Mouse (Mus musculus): ENCODE measurements at regions not wholly inside any gene's neighbourhood (a gene's known extent, or its start where the extent isn't known, plus 50 kb on each side); places are given as distances from the start of the nearest gene placed in this dataset.

DNA sequence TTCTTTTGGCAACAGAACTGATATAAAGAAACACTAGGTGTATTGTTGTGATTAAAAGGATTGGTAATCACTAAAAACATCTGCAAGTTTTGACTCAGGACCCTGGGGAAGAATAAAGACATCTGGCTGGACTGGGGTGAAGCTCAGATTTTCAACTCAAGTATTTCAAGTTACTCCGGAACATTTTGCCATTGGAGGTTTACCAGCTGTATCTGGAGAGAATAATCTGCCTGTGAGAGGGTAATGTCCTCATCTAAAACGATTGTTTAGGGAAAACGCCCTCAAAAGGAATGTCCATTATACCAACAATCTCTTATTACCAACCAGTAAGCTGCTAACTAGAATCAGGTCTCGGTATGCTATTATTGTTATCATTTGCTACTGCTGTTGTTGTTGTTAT, 288.2 kb upstream of the Clec14a start:
- DNase-seq (ENCODE audit: low spot score) (no peak), ATAC-seq (ENCODE audit: low FRiP score) (no peak)
- WGBS, result 81% methylated on average over 4 of the region's 4 CpGs
- no peak overlapping the region for H3K9ac ChIP-seq (ENCODE audit: low read depth, low read length)
- H3K4me3 ChIP-seq (ENCODE audit: low read depth, low read length), result no peak overlapping the region
- H3K4me2 ChIP-seq (replicated peaks; ENCODE audit: low read depth, low read length), result no peak overlapping the region
- no peaks in the 10 kb centered on the region for H3K9me3 ChIP-seq (ENCODE audit: control insufficient read depth, low read length)
- no peaks in the 10 kb centered on the region for H3K4me1 ChIP-seq (replicated peaks; ENCODE audit: control insufficient read depth, insufficient read depth, low read length)
- no peaks in the 10 kb centered on the region for H3K36me3 ChIP-seq (ENCODE audit: control insufficient read depth, insufficient read depth, low read length)
- H3K27ac ChIP-seq (ENCODE audit: low read depth, low read length), result no peak overlapping the region
- no peaks in the 10 kb centered on the region for H3K27me3 ChIP-seq (ENCODE audit: control insufficient read depth, insufficient read depth, low read length)

GRCm38 (mm10) chr12:58556741-58557140, 287.7 kb upstream of the Clec14a start:
- no peak for DNase-seq (ENCODE audit: low spot score)

DNA sequence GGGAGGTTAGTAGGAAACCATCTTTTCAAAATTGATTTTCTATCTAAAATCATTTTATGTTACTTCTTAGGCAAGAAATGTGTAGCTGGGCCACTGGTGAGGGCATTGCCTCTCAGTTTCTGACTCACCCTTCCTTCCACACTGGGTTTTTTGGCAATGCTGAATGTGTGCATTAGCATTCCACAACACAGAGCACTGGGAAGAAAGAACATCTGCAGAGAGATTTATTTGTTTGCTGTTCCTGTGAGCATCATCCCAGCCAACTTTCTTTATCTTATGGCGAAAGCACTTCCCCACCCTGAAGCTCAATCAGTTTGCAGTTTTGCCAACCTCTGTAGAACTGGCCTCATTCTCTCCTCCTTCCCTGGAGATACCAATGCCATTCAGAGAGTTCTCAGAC, 287.0 kb upstream of the Clec14a start:
- WGBS, result 84% methylated on average over 1 of the region's 1 CpGs
- ATAC-seq (ENCODE audit: low FRiP score), result no peak
- Histone ChIP-seq H3K9me3 (ENCODE audit: control insufficient read depth, low read length) (no peaks in the 10 kb centered on the region), H3K4me2 (replicated peaks; ENCODE audit: low read depth, low read length) (no peak overlapping the region), H3K9ac (ENCODE audit: low read depth, low read length) (no peak overlapping the region), H3K27me3 (ENCODE audit: control insufficient read depth, insufficient read depth, low read length) (no peaks in the 10 kb centered on the region), H3K4me3 (ENCODE audit: low read depth, low read length) (no peak overlapping the region), H3K4me1 (replicated peaks; ENCODE audit: control insufficient read depth, insufficient read depth, low read length) (no peaks in the 10 kb centered on the region), H3K36me3 (ENCODE audit: control insufficient read depth, insufficient read depth, low read length) (no peaks in the 10 kb centered on the region), H3K27ac (ENCODE audit: low read depth, low read length) (no peak overlapping the region)
- DNase-seq (ENCODE audit: low spot score), result no peak

More at GRCm38 (mm10) chr12:58556741-58557140, 287.7 kb upstream of the Clec14a start:
- Histone ChIP-seq H3K4me1 (replicated peaks; ENCODE audit: control insufficient read depth, insufficient read depth, low read length) (no peaks in the 10 kb centered on the region), H3K4me2 (replicated peaks; ENCODE audit: low read depth, low read length) (no peak overlapping the region), H3K27ac (ENCODE audit: low read depth, low read length) (no peak overlapping the region), H3K4me3 (ENCODE audit: low read depth, low read length) (no peak overlapping the region), H3K27me3 (ENCODE audit: control insufficient read depth, insufficient read depth, low read length) (no peaks in the 10 kb centered on the region), H3K36me3 (ENCODE audit: control insufficient read depth, insufficient read depth, low read length) (no peaks in the 10 kb centered on the region), H3K9ac (ENCODE audit: low read depth, low read length) (no peak overlapping the region), H3K9me3 (ENCODE audit: control insufficient read depth, low read length) (no peaks in the 10 kb centered on the region)
- ATAC-seq (ENCODE audit: low FRiP score), result no peak
- 87% methylated on average over 4 of the region's 4 CpGs for WGBS

DNA sequence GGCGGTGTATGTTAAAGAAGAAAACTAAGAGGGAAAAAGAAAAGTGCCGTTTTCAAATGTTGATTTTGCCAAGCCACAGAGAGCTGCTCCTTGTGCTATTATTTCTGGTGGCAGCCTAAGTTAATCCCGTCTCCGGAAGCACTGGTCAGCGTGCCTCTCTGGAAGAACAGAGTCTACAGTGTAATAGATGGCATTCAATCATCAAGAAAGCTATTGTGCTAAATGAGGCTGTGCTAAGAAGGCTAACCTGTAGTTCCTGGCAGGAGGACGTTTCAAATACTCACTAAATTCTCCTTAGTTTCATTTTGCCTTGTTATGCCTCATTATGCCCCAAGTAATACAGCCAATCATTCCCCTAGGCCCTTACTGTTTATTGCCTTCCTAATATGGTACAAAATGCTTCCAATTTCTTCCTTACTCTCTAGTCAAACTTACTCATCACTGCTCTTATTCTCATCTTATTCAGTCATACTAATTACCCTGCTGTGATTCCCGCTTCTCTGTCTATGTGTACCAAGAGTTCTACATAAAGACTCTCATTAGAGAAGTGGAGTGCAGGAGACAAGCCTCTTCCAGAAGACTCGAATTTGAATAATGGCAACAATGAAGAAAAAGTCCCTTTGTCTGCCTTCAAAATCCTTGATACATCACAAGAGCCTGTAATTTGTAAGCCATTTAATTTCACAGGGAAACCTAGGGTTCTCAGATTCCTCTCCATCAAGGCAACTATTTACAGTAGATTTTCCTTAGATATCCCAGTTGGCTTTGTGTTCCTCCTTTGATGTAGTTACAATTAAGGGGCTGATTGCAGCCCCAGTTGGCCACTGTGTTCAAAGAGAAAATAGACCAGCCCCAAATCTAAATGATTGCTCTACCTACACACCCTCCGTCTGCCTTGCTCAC, 282.0 kb upstream of the Clec14a start:
- no peak overlapping the region for H3K4me3 ChIP-seq (ENCODE audit: low read depth, low read length)
- H3K9ac ChIP-seq (ENCODE audit: low read depth, low read length), result no peak overlapping the region
- H3K9me3 ChIP-seq (ENCODE audit: control insufficient read depth, low read length), result no peaks in the 10 kb centered on the region
- no peak; the same call in 1 of the 2 replicates for ATAC-seq (ENCODE audit: low FRiP score)
- no peaks in the 10 kb centered on the region for H3K36me3 ChIP-seq (ENCODE audit: control insufficient read depth, insufficient read depth, low read length)
- 33% methylated on average over 9 of the region's 9 CpGs for WGBS
- H3K27me3 ChIP-seq (ENCODE audit: control insufficient read depth, insufficient read depth, low read length), result no peaks in the 10 kb centered on the region
- H3K4me1 ChIP-seq (replicated peaks; ENCODE audit: control insufficient read depth, insufficient read depth, low read length), result no peaks in the 10 kb centered on the region
- H3K4me2 ChIP-seq (replicated peaks; ENCODE audit: low read depth, low read length), result no peak overlapping the region
- DNase-seq (ENCODE audit: low spot score), result no peak
- H3K27ac ChIP-seq (ENCODE audit: low read depth, low read length), result no peak overlapping the region

DNA sequence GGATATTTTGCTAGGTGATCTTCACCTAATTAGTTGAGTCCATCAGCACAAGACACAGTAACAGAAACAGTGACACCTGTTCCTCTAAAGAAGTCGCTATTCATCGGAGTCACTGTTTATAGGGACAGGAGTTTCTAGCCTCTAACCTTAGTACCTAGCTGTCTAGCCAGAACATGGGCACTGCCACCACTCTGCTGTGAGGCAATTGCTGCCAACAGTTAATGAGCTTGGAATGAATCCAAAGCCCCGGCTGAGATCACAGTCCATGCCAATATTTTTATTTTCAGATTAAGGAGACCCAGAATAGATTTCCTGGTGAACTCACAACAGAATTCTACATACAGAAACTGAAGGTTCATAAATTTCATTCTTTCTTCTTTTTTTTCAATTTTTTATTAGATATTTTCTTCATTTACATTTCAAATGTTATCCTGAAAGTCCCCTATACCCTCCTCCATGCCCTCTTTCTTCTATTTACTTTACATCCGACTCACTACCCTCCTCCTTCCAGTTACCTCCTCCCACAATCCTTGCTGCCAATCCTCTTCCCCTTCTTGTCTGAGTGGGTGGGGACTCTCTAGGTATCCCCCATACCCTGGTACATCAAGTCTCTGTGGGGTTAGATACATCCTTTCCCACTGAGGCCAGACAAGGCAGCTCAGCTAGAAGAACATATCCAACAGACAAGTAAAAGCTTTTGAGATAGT, 276.9 kb upstream of the Clec14a start:
- Histone ChIP-seq H3K36me3 (ENCODE audit: control insufficient read depth, insufficient read depth, low read length) (no peaks in the 10 kb centered on the region), H3K4me1 (replicated peaks; ENCODE audit: control insufficient read depth, insufficient read depth, low read length) (no peaks in the 10 kb centered on the region), H3K9me3 (ENCODE audit: control insufficient read depth, low read length) (no peaks in the 10 kb centered on the region), H3K9ac (ENCODE audit: low read depth, low read length) (no peak overlapping the region), H3K27me3 (ENCODE audit: control insufficient read depth, insufficient read depth, low read length) (no peaks in the 10 kb centered on the region), H3K4me2 (replicated peaks; ENCODE audit: low read depth, low read length) (no peak overlapping the region), H3K4me3 (ENCODE audit: low read depth, low read length) (no peak overlapping the region), H3K27ac (ENCODE audit: low read depth, low read length) (no peak overlapping the region)
- DNase-seq (ENCODE audit: low spot score), result no peak
- no peak for ATAC-seq (ENCODE audit: low FRiP score)
- 87% methylated on average over 4 of the region's 4 CpGs for WGBS

DNA sequence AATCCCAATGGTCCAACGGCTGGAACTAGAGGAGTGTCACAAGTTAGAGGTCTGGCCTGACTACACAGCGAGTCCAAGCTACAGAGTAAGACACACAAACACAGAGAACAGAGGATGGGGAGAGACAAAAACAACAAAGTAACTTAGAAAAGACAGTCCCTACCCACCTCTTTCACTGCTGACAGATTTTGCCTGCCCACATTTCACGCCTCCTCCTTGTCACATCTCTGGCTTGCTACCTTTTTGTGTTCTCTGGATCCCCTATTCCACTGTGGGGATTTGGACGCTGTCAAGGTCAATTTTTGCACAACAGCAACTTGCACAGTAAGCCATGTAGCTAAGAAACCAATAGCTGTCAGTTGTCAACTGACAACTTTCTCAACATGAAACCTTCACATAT, 275.8 kb upstream of the Clec14a start:
- Histone ChIP-seq H3K9me3 (ENCODE audit: control insufficient read depth, low read length) (no peaks in the 10 kb centered on the region), H3K4me3 (ENCODE audit: low read depth, low read length) (no peak overlapping the region), H3K4me2 (replicated peaks; ENCODE audit: low read depth, low read length) (no peak overlapping the region), H3K27me3 (ENCODE audit: control insufficient read depth, insufficient read depth, low read length) (no peaks in the 10 kb centered on the region), H3K36me3 (ENCODE audit: control insufficient read depth, insufficient read depth, low read length) (no peaks in the 10 kb centered on the region), H3K9ac (ENCODE audit: low read depth, low read length) (no peak overlapping the region), H3K4me1 (replicated peaks; ENCODE audit: control insufficient read depth, insufficient read depth, low read length) (no peaks in the 10 kb centered on the region), H3K27ac (ENCODE audit: low read depth, low read length) (no peak overlapping the region)
- 65% methylated on average over 4 of the region's 4 CpGs for WGBS
- ATAC-seq (ENCODE audit: low FRiP score) (no peak), DNase-seq (ENCODE audit: low spot score) (no peak)

DNA sequence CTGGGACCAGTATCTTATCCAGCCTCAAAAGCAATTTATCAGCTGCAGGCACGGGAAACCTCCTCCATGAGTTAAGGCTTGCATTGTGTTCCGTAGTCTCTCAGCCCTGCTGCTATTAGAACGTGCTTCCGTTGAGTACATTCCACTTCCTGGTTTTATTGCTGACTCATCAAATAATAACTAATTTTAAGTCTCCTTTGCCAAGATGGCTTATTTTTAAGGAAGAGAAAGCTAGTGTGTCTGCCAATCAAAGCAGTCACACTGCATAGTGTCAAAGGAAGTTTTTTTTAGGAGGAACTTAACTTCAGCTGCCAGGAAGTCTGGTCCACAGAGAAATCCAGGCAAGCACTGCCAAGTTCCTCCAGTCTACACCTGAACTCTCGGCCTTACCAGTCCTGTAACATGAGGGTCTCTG, 269.2 kb upstream of the Clec14a start:
- Histone ChIP-seq H3K4me1 (replicated peaks; ENCODE audit: control insufficient read depth, insufficient read depth, low read length) (no peaks in the 10 kb centered on the region), H3K4me3 (ENCODE audit: low read depth, low read length) (no peak overlapping the region), H3K27me3 (ENCODE audit: control insufficient read depth, insufficient read depth, low read length) (no peaks in the 10 kb centered on the region), H3K9ac (ENCODE audit: low read depth, low read length) (no peak overlapping the region), H3K27ac (ENCODE audit: low read depth, low read length) (no peak overlapping the region), H3K4me2 (replicated peaks; ENCODE audit: low read depth, low read length) (no peak overlapping the region), H3K36me3 (ENCODE audit: control insufficient read depth, insufficient read depth, low read length) (no peaks in the 10 kb centered on the region), H3K9me3 (ENCODE audit: control insufficient read depth, low read length) (no peaks in the 10 kb centered on the region)
- 70% methylated on average over 5 of the region's 5 CpGs for WGBS
- ATAC-seq (ENCODE audit: low FRiP score) (no peak), DNase-seq (ENCODE audit: low spot score) (no peak)

DNA sequence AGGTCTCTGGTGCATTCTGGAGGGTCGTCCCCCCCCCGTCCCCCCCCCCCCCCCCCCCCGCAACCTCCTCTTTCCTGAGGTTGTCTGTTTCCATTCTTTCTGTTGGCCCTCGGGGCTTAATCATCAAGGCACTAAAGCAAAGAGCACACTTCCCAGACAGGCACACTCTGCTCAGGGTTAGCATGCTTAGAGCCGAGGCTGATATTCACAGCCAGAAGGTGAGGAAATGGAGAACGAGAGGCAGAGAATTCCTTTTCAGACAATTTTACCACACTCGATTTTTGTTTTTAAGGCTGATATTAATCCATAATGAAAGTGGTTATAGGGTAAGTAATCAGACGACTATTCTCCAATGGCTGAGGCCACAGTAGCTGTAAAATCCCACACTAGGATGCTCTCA, 268.7 kb upstream of the Clec14a start:
- WGBS, result 84% methylated on average over 5 of the region's 8 CpGs
- no peaks in the 10 kb centered on the region for H3K27me3 ChIP-seq (ENCODE audit: control insufficient read depth, insufficient read depth, low read length)
- no peak for DNase-seq (ENCODE audit: low spot score)

More for the DNA sequence above, 268.7 kb upstream of the Clec14a start:
- Histone ChIP-seq H3K36me3 (ENCODE audit: control insufficient read depth, insufficient read depth, low read length) (no peaks in the 10 kb centered on the region), H3K4me1 (replicated peaks; ENCODE audit: control insufficient read depth, insufficient read depth, low read length) (no peaks in the 10 kb centered on the region), H3K4me3 (ENCODE audit: low read depth, low read length) (no peak overlapping the region), H3K27ac (ENCODE audit: low read depth, low read length) (no peak overlapping the region), H3K9me3 (ENCODE audit: control insufficient read depth, low read length) (no peaks in the 10 kb centered on the region), H3K4me2 (replicated peaks; ENCODE audit: low read depth, low read length) (no peak overlapping the region), H3K9ac (ENCODE audit: low read depth, low read length) (no peak overlapping the region)
- no peak for ATAC-seq (ENCODE audit: low FRiP score)
